18 mouse cellular contexts compared by ENCODE assay signal in the genomic region with DNA sequence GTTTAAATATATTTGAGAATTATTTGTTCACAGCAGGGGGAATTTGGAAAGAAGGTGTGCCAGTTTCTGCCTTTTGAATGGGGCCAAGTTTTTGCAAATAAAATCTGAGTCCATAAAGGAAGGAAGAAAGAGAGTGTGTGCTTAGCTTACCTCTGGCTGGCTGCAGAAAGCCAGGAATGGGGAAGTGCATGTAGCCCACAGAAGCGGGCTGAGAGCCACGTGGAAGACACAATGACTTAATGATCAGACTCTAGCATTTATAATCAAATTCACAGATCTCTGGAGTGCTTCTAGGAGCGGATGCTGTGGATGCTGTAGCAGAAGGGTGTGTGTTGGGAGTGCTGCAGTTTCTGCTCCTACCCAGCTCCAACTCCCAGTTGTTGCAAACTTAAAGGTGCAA. TPM values are rescaled to one million over a fixed set of nuclear protein-coding genes. Genes with fewer than 3 reads are reported as not detected.
DNase-seq lines count a peak whose midpoint lies in the region; ATAC-seq and TF ChIP-seq lines count a peak whose summit lies in the region.
"Had no signal": no experiment of that assay in that cellular context is flagged by ENCODE, and none has a peak within 500 bp of the region (broad histone marks: within the 10 kb centered on the region; RNA-seq: fewer than 3 reads in every experiment).

No protein-coding gene starts in this region.

- TF ChIP-seq POLR2A in MEL (IDR thresholded peaks at IDR 0.05; ENCODE audit: control insufficient read depth in 1 of 2, insufficient read depth in 1 of 2, low read depth in 1 of 2, low read length in 2 of 2, poor library complexity in 1 of 2) = no peak

- no peak overlapping the region for H3K4me2 ChIP-seq in lung, embryonic 14.5 days
- H3K4me2 ChIP-seq: hindbrain, embryonic 14.5 days; intestine, embryonic 15.5 days had no signal

- TF ChIP-seq EP300 in MEL (IDR thresholded peaks at IDR 0.05; ENCODE audit: low read depth in 1 of 2, low read length in 2 of 2) = no peak

- H3K79me2 ChIP-seq in MEL (ENCODE audit: control insufficient read depth, insufficient read depth, low read length, poor library complexity) = no peaks in the 10 kb centered on the region

- peak; percentile 34 for DNase-seq in lung, embryonic 14.5 days
- no peak for DNase-seq in lung, postnatal 14 days
- DNase-seq in MEL (ENCODE audit: low read depth, low spot score) = peak; percentile 56
- DNase-seq in retina, embryonic 14.5 days (ENCODE audit: low spot score) = no peak
- DNase-seq: adrenal gland, adult 2 months; adrenal gland, postnatal 25 days; cerebellum, adult 8-10 months; cerebellum, postnatal 14 days; heart, postnatal 10 days had no signal

- no peak for TF ChIP-seq CTCF in lung, embryonic 14.5 days (IDR thresholded peaks at IDR 0.05; ENCODE audit: low read depth)
- no peak for TF ChIP-seq CTCF in MEL (IDR thresholded peaks at IDR 0.05 in 2 of 3, conservative IDR thresholded peaks at IDR 0.05 in 1 of 3; ENCODE audit: control insufficient read depth in 1 of 3, insufficient read depth in 1 of 3, low read depth in 2 of 3, low read length in 3 of 3, poor library complexity in 1 of 3, severe bottlenecking in 1 of 3)

- H3K9me3 ChIP-seq in lung, embryonic 14.5 days (ENCODE audit: low read depth, low read length) = no peaks in the 10 kb centered on the region
- H3K9me3 ChIP-seq in MEL (replicated peaks; ENCODE audit: insufficient read depth, low read length) = no peaks in the 10 kb centered on the region
- H3K9me3 ChIP-seq: forebrain, embryonic 10.5 days; intestine, embryonic 15.5 days had no signal

- no peak overlapping the region for H3K27ac ChIP-seq in lung, embryonic 14.5 days (ENCODE audit: low read depth)
- no peak overlapping the region for H3K27ac ChIP-seq in MEL (ENCODE audit: control insufficient read depth, low read depth, low read length)
- H3K27ac ChIP-seq: forebrain, embryonic 10.5 days; hindbrain, embryonic 10.5 days; hindbrain, embryonic 14.5 days; intestine, embryonic 15.5 days had no signal

- no peaks in the 10 kb centered on the region for H3K36me3 ChIP-seq in lung, embryonic 14.5 days (ENCODE audit: insufficient read depth)
- peaks cover 0 to under 1% of the 10 kb centered on the region in 2 experiments; a peak in 2 of 4 replicates for H3K36me3 ChIP-seq in MEL (ENCODE audit: control insufficient read depth in 1 of 2, insufficient read depth in 2 of 2, low read length in 2 of 2)
- H3K36me3 ChIP-seq: forebrain, embryonic 10.5 days; hindbrain, embryonic 10.5 days; intestine, embryonic 15.5 days had no signal

- ATAC-seq in lung, embryonic 14.5 days (ENCODE audit: insufficient read depth) = no peak
- ATAC-seq in common myeloid progenitor, adult 5-6 weeks (replicated peaks; ENCODE audit: low read depth, poor library complexity, severe bottlenecking) = peak; percentile 92
- peak; percentile 91 for ATAC-seq in megakaryocyte progenitor cell, adult 5-6 weeks (replicated peaks; ENCODE audit: poor library complexity)
- no peak for ATAC-seq in erythroid progenitor cell, adult 5-6 weeks (replicated peaks; ENCODE audit: low FRiP score, poor library complexity, severe bottlenecking)
- ATAC-seq: forebrain, embryonic 14.5 days; intestine, embryonic 15.5 days had no signal

- no peaks in the 10 kb centered on the region for H3K27me3 ChIP-seq in lung, embryonic 14.5 days (ENCODE audit: insufficient read depth, low read length)
- peaks cover 0 to 2% of the 10 kb centered on the region in 2 experiments; a peak in 2 of 4 replicates for H3K27me3 ChIP-seq in MEL (ENCODE audit: control insufficient read depth in 1 of 2, insufficient read depth in 2 of 2, low read length in 2 of 2)
- H3K27me3 ChIP-seq: CH12.LX; intestine, embryonic 15.5 days had no signal

- no peaks in the 10 kb centered on the region for H3K4me1 ChIP-seq in lung, embryonic 14.5 days (ENCODE audit: insufficient read depth)
- H3K4me1 ChIP-seq in MEL (ENCODE audit: control insufficient read depth in 1 of 2, insufficient read depth in 2 of 2, low read length in 2 of 2) = peaks cover 0 to 11% of the 10 kb centered on the region in 2 experiments; a peak in 2 of 4 replicates
- H3K4me1 ChIP-seq: intestine, embryonic 15.5 days had no signal

- TF ChIP-seq RAD21 in MEL (IDR thresholded peaks at IDR 0.05; ENCODE audit: low read depth, low read length) = no peak

- H3K9ac ChIP-seq in lung, embryonic 14.5 days = no peak overlapping the region
- H3K9ac ChIP-seq in MEL (ENCODE audit: control insufficient read depth, low read depth, low read length, poor library complexity, severe bottlenecking) = no peak overlapping the region
- H3K9ac ChIP-seq: hindbrain, embryonic 14.5 days; intestine, embryonic 15.5 days had no signal

- 49% methylated on average over 3 of the region's 3 CpGs for WGBS in lung, embryonic 14.5 days

- H3K4me3 ChIP-seq in lung, embryonic 14.5 days (ENCODE audit: low read depth, low read length) = no peak overlapping the region
- no peak overlapping the region for H3K4me3 ChIP-seq in MEL (ENCODE audit: control insufficient read depth in 1 of 2, insufficient read depth in 1 of 2, low read depth in 2 of 2, low read length in 2 of 2)
- H3K4me3 ChIP-seq: forebrain, embryonic 10.5 days; hindbrain, embryonic 10.5 days; intestine, embryonic 15.5 days had no signal

TF ChIP-seq in MEL, 35 proteins besides CTCF, POLR2A, EP300 and RAD21:
- TF ChIP-seq USF1 (IDR thresholded peaks at IDR 0.05; ENCODE audit: low read depth, low read length) (no peak), MAZ (IDR thresholded peaks at IDR 0.05; ENCODE audit: low read depth, low read length) (no peak), TCF12 (IDR thresholded peaks at IDR 0.05; ENCODE audit: low read depth, low read length) (no peak), MYB (IDR thresholded peaks at IDR 0.05; ENCODE audit: low read depth, low read length) (no peak), MYC (IDR thresholded peaks at IDR 0.05; ENCODE audit: low read depth, low read length) (peak; percentile 87), GATA1 (IDR thresholded peaks at IDR 0.05; ENCODE audit: low read depth, low read length) (peak; percentile 41; the same call in 1 of the 2 replicates), MAX (IDR thresholded peaks at IDR 0.05; ENCODE audit: low read length) (peak; percentile 59; the same call in 1 of the 2 replicates), ZKSCAN1 (IDR thresholded peaks at IDR 0.05; ENCODE audit: low read depth, low read length) (no peak)

RNA-seq across cellular contexts. Expression of a gene that starts 22.3 kb away (rescaled TPM):
- polyA plus RNA-seq in lung, embryonic 14.5 days (2014; fragmentation: Nextera tagmentation; extraction: Ambion mirVana) = 20.4 and 21.2 TPM in 2 replicates
- 22.6 and 25.9 TPM in 2 replicates for total RNA-seq in MEL (2012; rRNA removed)
- 10 to 100 TPM; 50.4 to 84.8 TPM for polyA plus RNA-seq in MEL (2012; ENCODE audit: insufficient read depth in 1 of 2, insufficient read length in 2 of 2, low read depth in 1 of 2, low replicate concordance in 2 of 2, missing spikeins in 1 of 2)
- total RNA-seq in common myeloid progenitor, adult 5-6 weeks (2017) = 48.4 and 57.5 TPM in 2 replicates
- total RNA-seq in megakaryocyte progenitor cell, adult 5-6 weeks (2015) = 43.5 and 54.8 TPM in 2 replicates
- total RNA-seq in megakaryocyte progenitor cell, adult 5-6 weeks (2017) = 38.5 and 47.2 TPM in 2 replicates
- 250 and 264 TPM in 2 replicates for total RNA-seq in erythroid progenitor cell, adult 5-6 weeks (2015; ENCODE audit: low replicate concordance)
- total RNA-seq in erythroid progenitor cell, adult 5-6 weeks (2017; ENCODE audit: low replicate concordance) = 227 and 234 TPM in 2 replicates

Comparison
In these comparisons a context has a peak if more than half of its experiments do, and no peak if none do; other contexts are left out.
1. DNase-seq: peak in lung, embryonic 14.5 days (single experiment) and MEL (single experiment); none in lung, postnatal 14 days (single experiment) and retina, embryonic 14.5 days (single experiment).
2. ATAC-seq: peak in common myeloid progenitor, adult 5-6 weeks (single experiment) and megakaryocyte progenitor cell, adult 5-6 weeks (single experiment); none in lung, embryonic 14.5 days (single experiment) and erythroid progenitor cell, adult 5-6 weeks (single experiment).